Mouse (Mus musculus): ENCODE results near the gene Gm21738.
"Not testable (repeated sequence)": the region's sequence is repeated elsewhere in the genome, so short reads cannot be mapped to it uniquely, and the experiment has no call there.

Gene Gm21738

GRCm38 (mm10) chr14:19418830-19419229 lies at the start of gene Gm21738:
Gm21738 (minus strand) TSS chr14:19418930.
- DNase-seq (ENCODE audit: inconsistent ontology term): not testable (repeated sequence)

DNA sequence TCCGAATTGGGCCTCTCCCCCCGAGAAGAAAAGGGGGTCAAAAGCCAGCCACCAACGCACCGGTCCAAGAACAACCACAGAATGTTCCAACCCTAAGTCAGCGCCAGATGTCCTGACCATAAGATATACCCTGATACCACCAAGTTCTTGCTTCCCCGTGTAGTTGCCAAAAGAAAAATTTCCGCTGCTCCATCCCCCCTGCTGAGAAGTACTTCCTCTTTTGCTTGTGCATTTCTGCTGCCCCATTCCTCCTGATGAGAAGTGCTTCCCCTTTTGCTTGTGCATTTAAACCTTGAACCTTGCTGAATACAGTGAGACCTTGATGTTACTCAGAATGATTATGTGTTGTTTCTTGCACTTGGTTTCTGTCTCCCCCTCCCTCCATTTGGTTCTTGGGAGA lies 35.0 kb downstream of the Gm21738 start:
- not testable (repeated sequence) for DNase-seq (ENCODE audit: inconsistent ontology term)
